Mouse (Mus musculus): ENCODE data around the gene Sae1.

DNA sequence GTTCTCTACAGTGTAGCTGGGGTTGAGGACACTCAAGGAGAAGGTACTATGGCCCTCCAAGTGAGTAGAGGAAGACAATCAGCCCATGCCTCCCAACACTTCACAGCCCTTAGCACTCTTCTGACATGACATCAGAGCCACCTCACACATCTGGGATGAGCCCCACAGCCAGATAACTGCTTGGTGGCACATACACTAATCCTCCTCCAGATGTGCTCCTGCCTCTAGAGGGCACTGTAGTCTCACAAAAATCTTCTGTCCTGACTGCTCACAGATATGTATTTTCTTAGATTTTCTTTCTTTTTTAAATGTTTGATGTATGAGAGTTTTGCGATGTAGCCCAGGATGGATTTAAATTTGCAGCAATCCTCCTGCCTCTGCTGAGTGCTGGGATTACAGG is 11.1 kb downstream of the Sae1 start:
- TF ChIP-seq POLR2A (IDR thresholded peaks at IDR 0.05; ENCODE audit: insufficient read length, low read depth) (no peak), SRF (IDR thresholded peaks at IDR 0.05; ENCODE audit: control insufficient read depth, insufficient read length, low read depth) (no peak), E2F4 (IDR thresholded peaks at IDR 0.05; ENCODE audit: insufficient read depth) (no peak), MYOG (IDR thresholded peaks at IDR 0.05; ENCODE audit: control insufficient read depth in 1 of 3, insufficient read depth in 1 of 3, insufficient read length in 2 of 3, low read depth in 2 of 3) (no peak), MAX (IDR thresholded peaks at IDR 0.05; ENCODE audit: low read depth) (no peak), POLR2AphosphoS2 (IDR thresholded peaks at IDR 0.05; ENCODE audit: insufficient read length, low read depth) (no peak), TCF3 (IDR thresholded peaks at IDR 0.05; ENCODE audit: insufficient read length, low read depth) (no peak)
